Mouse (Mus musculus) forebrain, embryonic 15.5 days (tissue): ENCODE results near the gene Rpp14. TPM values are rescaled to one million over a fixed set of nuclear protein-coding genes. Genes with fewer than 3 reads are reported as not detected.

Source experiments
- ATAC-seq: fragments of 200-750 bp; cut with Nextera tagmentation; replicated peaks from 2 replicates; pipeline ENCODE4 v1.8.0; 2017; ENCODE audit warnings: mild to moderate bottlenecking, moderate TSS enrichment, moderate library complexity
- H3K27ac ChIP-seq: fragments of 300-500 bp; sonication (generic); replicated peaks from 2 replicates; pipeline ENCODE4 v1.5.1; 2015; ENCODE audit warnings: mild to moderate bottlenecking, inconsistent platforms
- H3K27me3 ChIP-seq: fragments of 300-500 bp; sonication (generic); 2 replicates; pipeline ENCODE4 v1.6.1; 2015; ENCODE audit warnings: inconsistent platforms
- H3K36me3 ChIP-seq: fragments of 300-500 bp; sonication (generic); 2 replicates; pipeline ENCODE4 v1.6.1; 2015; ENCODE audit warnings: mild to moderate bottlenecking, inconsistent platforms
- H3K4me1 ChIP-seq: fragments of 300-500 bp; sonication (generic); 2 replicates; pipeline ENCODE4 v1.6.1; 2015; ENCODE audit warnings: inconsistent platforms
- H3K4me2 ChIP-seq: fragments of 300-500 bp; sonication (generic); replicated peaks from 2 replicates; pipeline ENCODE4 v1.6.1; 2015; ENCODE audit warnings: mild to moderate bottlenecking, inconsistent platforms
- H3K4me3 ChIP-seq: fragments of 300-500 bp; sonication (generic); 2 replicates; pipeline ENCODE4 v1.5.1; 2015; ENCODE audit warnings: mild to moderate bottlenecking, inconsistent platforms
- H3K9ac ChIP-seq: fragments of 300-500 bp; sonication (generic); replicated peaks from 2 replicates; pipeline ENCODE4 v1.6.1; 2015; ENCODE audit warnings: mild to moderate bottlenecking, inconsistent platforms
- H3K9me3 ChIP-seq: fragments of 300-500 bp; sonication (generic); 2 replicates; pipeline ENCODE4 v1.6.1; 2016; ENCODE audit warnings: inconsistent platforms
- whole genome bisulfite sequencing: fragments of 180-500 bp; shearing (Covaris S2); methylation state at CpG from one replicate; pipeline ENCODE4 v1.1.7; 2015; ENCODE audit warnings: mixed read lengths; 5-methylcytosine and 5-hydroxymethylcytosine counted together
- polyA plus RNA-seq: library from polyadenylated mRNA; unstranded; fragments of >200 nt; fragmentation: Nextera tagmentation; extraction: Ambion mirVana; gene quantifications from 2 replicates; pipeline ENCODE4 v1.2.1, GENCODE M21; 2015

Rpp14 gene
- polyA plus RNA-seq, 1 experiment from 2014 or later = 50.1 TPM

DNA sequence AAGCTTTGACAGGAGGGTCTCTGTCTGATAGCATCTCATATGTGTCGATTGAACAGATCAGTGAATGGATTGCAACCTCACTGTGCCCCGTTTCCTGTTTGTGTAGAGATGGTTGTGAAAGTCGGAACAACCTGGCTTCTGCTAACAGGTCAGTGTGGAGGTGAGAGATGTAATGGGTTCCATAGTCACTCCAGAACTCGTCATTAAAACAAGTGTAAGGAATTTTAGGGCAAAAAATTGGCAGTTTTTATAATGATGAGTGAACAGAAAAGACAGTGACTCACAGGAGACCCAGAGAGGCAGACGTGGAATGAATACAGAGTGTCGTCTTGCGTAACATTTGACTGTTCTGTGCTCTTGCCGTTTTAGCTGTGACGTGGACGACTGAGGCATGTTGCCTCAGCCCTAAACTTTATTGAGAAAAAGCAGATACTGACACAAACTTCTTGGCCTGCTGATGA lies 19.4 kb downstream of the Rpp14 start:
- H3K27ac ChIP-seq = no peak overlapping the region
- WGBS = 70% methylated on average over 10 of the region's 10 CpGs
- H3K9ac ChIP-seq = peak overlapping the region; percentile 71; the same call in 1 of the 2 replicates
- no peaks in the 10 kb centered on the region for H3K36me3 ChIP-seq
- peak overlapping the region; percentile 73 for H3K4me3 ChIP-seq
- peak overlapping the region; percentile 59 for H3K4me2 ChIP-seq
- H3K9me3 ChIP-seq = no peaks in the 10 kb centered on the region
- H3K27me3 ChIP-seq = no peaks in the 10 kb centered on the region
- H3K4me1 ChIP-seq = peaks cover 32% of the 10 kb centered on the region
- ATAC-seq = no peak

DNA sequence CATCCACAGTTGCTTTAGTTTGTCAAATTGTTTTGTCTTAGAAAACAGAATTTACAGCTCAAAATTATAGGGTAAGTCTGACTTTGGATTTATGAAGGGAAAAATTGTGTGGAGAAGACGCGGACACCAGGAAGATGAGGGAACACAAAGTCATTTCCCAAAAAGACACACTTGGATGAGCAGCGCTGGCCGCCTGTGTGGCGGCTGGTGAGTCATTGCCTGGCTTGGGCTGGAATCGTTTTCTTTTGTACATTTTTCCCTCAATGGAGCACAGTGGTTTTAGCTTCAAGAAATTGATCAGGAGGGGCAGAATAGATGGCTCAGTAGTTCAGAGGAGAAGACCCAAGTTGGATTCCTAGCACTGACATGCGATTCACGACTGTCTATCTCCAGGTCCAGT lies 21.7 kb downstream of the Rpp14 start:
- Histone ChIP-seq H3K4me2 (no peak overlapping the region), H3K9ac (no peak overlapping the region), H3K9me3 (no peaks in the 10 kb centered on the region), H3K27me3 (no peaks in the 10 kb centered on the region), H3K27ac (no peak overlapping the region), H3K36me3 (no peaks in the 10 kb centered on the region), H3K4me1 (peaks cover 32% of the 10 kb centered on the region), H3K4me3 (no peak overlapping the region)
- 89% methylated on average over 8 of the region's 8 CpGs for WGBS
- no peak for ATAC-seq

DNA sequence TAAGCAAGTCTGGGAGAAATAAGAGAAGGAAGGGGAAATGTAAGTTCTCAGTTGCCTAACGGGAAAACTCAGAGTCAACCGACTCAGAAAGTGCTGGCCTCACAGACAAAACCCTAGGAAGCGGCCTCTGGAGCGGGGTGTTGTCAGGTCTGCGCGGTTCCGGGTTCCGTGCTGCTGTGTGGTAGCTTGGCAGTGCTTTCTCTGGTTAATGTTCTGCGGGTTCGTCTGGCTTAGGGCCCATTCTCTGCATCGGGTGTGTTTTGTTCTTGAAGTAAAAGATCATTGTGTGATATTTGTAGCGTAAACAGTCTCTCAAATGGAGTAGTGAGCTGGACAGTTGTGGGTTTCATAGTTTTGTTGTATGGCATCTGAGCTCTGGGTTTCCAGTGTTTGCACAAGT lies 22.5 kb downstream of the Rpp14 start:
- Histone ChIP-seq H3K36me3 (no peaks in the 10 kb centered on the region), H3K4me2 (no peak overlapping the region), H3K4me3 (no peak overlapping the region), H3K9me3 (no peaks in the 10 kb centered on the region), H3K4me1 (peaks cover 29% of the 10 kb centered on the region), H3K9ac (no peak overlapping the region), H3K27me3 (no peaks in the 10 kb centered on the region), H3K27ac (no peak overlapping the region)
- 63% methylated on average over 12 of the region's 12 CpGs for WGBS
- ATAC-seq = no peak

DNA sequence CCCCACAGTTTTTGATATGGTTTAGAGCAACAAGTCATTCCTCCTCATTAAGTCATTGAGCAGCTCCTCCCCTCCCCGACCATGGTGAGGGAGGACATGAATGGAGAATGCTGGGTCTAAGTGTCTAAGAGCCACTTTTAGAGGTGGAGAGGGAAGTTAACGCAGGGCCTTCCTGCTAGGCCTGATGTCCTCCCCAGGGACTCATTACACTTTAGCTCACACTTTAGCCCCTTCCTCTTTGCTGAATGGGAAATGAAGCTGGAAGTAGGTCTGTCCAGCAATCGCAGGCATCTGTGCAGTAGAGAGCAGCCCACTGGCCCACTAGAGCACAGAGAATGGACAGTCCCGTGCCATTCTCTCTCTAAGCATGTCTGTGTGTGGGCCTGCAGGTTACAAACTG lies 27.9 kb downstream of the Rpp14 start:
- H3K27ac ChIP-seq = no peak overlapping the region
- no peak overlapping the region for H3K4me3 ChIP-seq
- H3K9ac ChIP-seq = no peak overlapping the region
- H3K36me3 ChIP-seq = no peaks in the 10 kb centered on the region
- H3K27me3 ChIP-seq = no peaks in the 10 kb centered on the region
- no peak overlapping the region for H3K4me2 ChIP-seq
- WGBS = 82% methylated on average over 4 of the region's 4 CpGs
- peaks cover 6% of the 10 kb centered on the region; the same call in 1 of the 2 replicates for H3K4me1 ChIP-seq
- H3K9me3 ChIP-seq = no peaks in the 10 kb centered on the region
- no peak for ATAC-seq

DNA sequence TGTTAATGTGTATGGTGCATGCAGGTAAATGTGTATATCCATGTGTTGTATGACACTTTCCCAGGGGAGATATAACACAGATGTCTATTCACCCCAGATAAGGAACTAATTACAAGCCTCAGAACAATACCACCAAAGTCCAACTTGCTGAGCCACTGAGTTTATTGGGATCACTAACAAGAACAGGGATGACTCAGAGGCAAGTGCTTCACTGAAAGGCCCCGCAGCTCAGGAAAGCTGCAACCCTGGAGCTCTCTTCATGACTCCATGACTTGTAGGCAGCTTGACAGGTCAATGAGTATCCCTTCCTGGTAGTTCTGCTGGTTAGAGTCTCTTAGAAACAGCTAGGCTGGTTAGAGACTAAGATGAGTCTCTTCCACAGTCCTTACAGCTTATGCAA lies 28.8 kb downstream of the Rpp14 start:
- no peak overlapping the region for H3K27ac ChIP-seq
- H3K9ac ChIP-seq = no peak overlapping the region
- no peaks in the 10 kb centered on the region for H3K4me1 ChIP-seq
- WGBS = 94% methylated on average over 1 of the region's 1 CpGs
- no peaks in the 10 kb centered on the region for H3K9me3 ChIP-seq
- no peak overlapping the region for H3K4me2 ChIP-seq
- ATAC-seq = no peak
- H3K4me3 ChIP-seq = no peak overlapping the region
- no peaks in the 10 kb centered on the region for H3K36me3 ChIP-seq
- H3K27me3 ChIP-seq = no peaks in the 10 kb centered on the region

DNA sequence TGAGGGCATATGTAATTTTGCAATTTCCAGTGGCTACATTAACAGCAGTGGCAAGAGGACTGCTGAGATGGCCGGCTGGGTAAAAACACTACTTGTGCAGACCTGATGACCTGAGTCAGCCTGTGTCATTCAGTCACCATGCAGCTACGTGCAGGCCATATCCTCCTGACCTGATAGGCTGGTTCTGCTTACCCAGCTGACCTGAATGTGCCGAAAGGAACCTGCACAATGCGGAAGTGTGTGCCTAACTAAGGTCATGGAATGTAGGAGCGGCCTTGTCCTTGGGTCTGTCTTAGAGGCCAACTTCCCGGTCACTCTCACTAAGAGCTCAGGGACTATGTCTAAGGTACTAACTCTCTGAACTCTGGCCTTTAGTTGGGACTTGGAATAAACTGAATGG lies 31.4 kb downstream of the Rpp14 start:
- Histone ChIP-seq H3K36me3 (no peaks in the 10 kb centered on the region), H3K4me3 (no peak overlapping the region), H3K27me3 (no peaks in the 10 kb centered on the region), H3K27ac (no peak overlapping the region), H3K4me2 (no peak overlapping the region), H3K9me3 (no peaks in the 10 kb centered on the region), H3K4me1 (no peaks in the 10 kb centered on the region), H3K9ac (no peak overlapping the region)
- ATAC-seq = no peak
- 91% methylated on average over 6 of the region's 6 CpGs for WGBS

DNA sequence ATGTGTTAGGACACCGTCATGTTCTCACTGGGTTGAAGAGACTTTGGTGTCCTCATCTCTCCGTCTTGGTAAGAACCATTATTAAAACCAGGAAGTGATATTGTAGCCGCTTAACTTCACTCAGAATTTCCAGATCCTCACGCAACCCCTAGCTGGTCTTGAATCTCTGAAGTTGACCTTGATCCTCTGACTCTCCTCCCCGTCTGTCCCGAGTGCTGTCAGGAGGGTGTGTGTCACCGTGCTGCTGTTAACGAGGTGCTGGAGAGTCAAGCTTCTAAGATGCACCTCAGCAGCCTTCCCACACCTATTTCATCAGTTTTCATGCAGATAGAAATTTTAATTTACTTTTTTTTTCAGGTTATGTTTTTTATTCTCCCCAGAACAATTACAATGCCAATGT lies 31.9 kb downstream of the Rpp14 start:
- H3K27ac ChIP-seq = no peak overlapping the region
- no peaks in the 10 kb centered on the region for H3K27me3 ChIP-seq
- no peaks in the 10 kb centered on the region for H3K4me1 ChIP-seq
- H3K4me3 ChIP-seq = no peak overlapping the region
- H3K9ac ChIP-seq = no peak overlapping the region
- no peaks in the 10 kb centered on the region for H3K9me3 ChIP-seq
- no peak for ATAC-seq
- 87% methylated on average over 8 of the region's 8 CpGs for WGBS
- no peak overlapping the region for H3K4me2 ChIP-seq
- H3K36me3 ChIP-seq = no peaks in the 10 kb centered on the region

DNA sequence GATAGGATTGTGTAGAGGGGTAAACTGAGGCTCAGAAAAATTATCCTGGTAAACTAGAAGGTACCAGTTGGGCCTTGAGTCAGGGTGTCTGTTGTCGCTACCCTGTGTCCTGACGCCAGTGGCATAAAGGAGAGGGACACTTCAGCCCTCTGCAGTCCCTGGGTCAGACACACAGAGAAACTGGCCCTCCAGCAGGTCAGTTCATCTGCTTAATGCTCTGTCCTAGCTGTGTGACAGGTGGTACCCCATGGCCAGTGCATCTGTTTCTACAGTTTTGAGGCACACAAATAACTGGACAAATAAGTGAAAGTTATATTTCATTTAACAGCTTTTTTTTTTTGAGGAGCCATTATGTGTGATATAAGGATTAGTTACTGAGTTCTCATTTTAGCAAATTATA lies 33.4 kb downstream of the Rpp14 start:
- WGBS = 81% methylated on average over 2 of the region's 2 CpGs
- no peaks in the 10 kb centered on the region for H3K9me3 ChIP-seq

DNA sequence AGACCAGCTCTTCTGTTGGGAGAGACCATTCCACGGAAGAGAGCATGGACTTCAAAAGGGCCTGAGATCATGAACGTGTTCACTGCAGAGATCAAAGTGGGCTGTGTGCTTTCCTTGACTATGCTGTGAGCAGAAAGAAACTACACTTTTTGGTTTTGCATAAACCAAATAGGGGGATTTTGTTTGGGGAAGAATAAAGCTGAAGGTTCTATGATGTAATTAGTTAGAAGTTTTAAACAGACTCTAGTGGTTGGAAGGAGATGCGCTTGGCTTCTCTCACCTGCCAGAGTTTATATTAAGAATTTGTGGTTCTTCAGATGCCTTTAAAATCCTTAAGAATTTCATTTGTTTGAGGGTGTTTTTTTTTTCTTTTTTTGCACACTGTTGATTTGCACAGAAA lies 34.1 kb downstream of the Rpp14 start:
- H3K4me1 ChIP-seq = no peaks in the 10 kb centered on the region
- H3K27ac ChIP-seq = no peak overlapping the region
- WGBS = 78% methylated on average over 3 of the region's 3 CpGs
- no peak overlapping the region for H3K4me2 ChIP-seq
- H3K36me3 ChIP-seq = no peaks in the 10 kb centered on the region
- no peaks in the 10 kb centered on the region for H3K9me3 ChIP-seq
- H3K9ac ChIP-seq = no peak overlapping the region
- H3K27me3 ChIP-seq = no peaks in the 10 kb centered on the region
- no peak overlapping the region for H3K4me3 ChIP-seq
- ATAC-seq = no peak

More for the DNA sequence above, 33.4 kb downstream of the Rpp14 start:
- no peak overlapping the region for H3K27ac ChIP-seq
- no peak for ATAC-seq
- H3K27me3 ChIP-seq = no peaks in the 10 kb centered on the region
- no peak overlapping the region for H3K9ac ChIP-seq
- H3K4me1 ChIP-seq = no peaks in the 10 kb centered on the region
- no peak overlapping the region for H3K4me2 ChIP-seq
- H3K4me3 ChIP-seq = no peak overlapping the region
- H3K36me3 ChIP-seq = no peaks in the 10 kb centered on the region

DNA sequence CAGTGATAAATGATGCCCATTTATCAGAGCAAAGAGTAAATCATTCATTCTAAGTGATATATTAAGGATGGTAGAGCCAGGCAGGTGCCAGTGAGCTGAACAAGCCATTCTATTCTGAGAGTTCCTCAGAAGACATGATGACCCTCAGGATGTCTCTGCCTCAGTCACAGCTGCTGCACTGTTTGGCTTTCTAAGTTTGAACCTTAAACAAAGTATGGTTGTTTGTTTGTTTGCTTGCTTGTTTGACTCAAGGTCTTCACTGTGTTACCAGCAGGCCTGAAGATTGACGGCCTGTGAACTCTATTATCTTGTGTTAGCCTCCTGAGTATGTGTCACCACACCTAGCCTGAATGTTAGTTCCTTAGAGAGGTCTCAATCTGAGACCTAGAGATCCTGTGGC lies 34.6 kb downstream of the Rpp14 start:
- Histone ChIP-seq H3K36me3 (no peaks in the 10 kb centered on the region), H3K4me1 (no peaks in the 10 kb centered on the region), H3K27ac (no peak overlapping the region), H3K4me2 (no peak overlapping the region), H3K9me3 (no peaks in the 10 kb centered on the region), H3K27me3 (no peaks in the 10 kb centered on the region), H3K9ac (no peak overlapping the region), H3K4me3 (no peak overlapping the region)
- 86% methylated on average over 1 of the region's 1 CpGs for WGBS
- ATAC-seq = no peak

DNA sequence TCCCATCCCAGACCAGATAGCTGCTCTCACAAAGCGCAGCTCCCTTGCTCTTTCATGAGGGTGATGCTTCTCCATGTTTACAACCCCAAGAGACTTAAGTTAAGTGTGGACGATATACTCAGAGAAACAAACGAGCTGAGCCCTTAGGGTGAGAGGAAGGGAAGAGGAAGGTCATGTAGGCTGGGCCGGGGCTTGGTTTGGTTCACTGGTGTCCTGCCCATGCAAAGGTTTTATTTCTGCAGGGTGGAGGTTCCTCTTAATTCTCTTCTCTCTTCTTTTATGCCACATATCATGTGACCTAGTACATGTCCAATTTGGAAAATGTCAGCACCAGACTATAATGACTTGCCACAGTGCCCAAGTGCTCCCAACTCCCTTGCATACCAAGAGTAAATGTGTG lies 35.6 kb downstream of the Rpp14 start:
- no peak for ATAC-seq
- H3K9me3 ChIP-seq = no peaks in the 10 kb centered on the region
- H3K4me2 ChIP-seq = no peak overlapping the region
- no peaks in the 10 kb centered on the region for H3K27me3 ChIP-seq
- no peaks in the 10 kb centered on the region for H3K4me1 ChIP-seq
- no peak overlapping the region for H3K27ac ChIP-seq
- H3K36me3 ChIP-seq = no peaks in the 10 kb centered on the region
- no peak overlapping the region for H3K4me3 ChIP-seq
- 87% methylated on average over 4 of the region's 4 CpGs for WGBS
- no peak overlapping the region for H3K9ac ChIP-seq

DNA sequence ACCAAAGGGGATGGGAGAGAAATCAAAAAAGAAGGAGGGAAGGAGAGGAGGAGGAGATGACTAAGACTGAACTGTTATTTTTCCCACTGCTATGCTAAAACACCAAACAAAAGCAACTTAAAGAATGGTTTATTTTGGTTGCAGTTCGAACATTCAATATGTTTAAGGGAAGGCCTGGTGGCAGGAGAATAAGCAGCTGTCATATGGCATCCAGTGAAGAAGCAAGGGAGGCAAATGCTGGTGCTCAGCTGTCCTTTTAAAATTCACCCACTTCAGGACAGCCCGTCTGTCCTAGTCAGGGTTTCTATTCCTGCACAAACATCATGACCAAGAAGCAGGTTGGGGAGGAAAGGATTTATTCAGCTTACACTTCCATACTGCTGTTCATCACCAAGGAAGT lies 37.2 kb downstream of the Rpp14 start:
- no peaks in the 10 kb centered on the region for H3K4me1 ChIP-seq

DNA sequence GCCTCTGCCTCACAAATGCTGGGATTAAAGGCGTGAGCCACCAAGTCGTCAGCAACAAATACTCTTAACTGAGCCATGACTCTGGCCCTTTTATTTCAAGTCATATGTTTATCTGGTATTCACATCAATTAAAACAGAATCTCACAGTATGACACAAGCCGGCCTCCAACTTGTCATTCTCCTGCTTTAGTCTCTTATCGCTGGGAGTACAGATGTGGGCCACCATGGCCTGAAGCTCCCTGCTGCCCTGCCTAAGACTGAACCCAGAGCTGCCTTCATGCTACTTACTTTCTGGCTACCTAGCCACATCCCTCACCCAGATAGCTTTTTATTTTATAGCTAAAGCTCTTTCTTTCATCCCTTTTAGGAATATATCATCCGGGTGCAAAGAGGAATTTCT lies 39.3 kb downstream of the Rpp14 start:
- H3K36me3 ChIP-seq = peaks cover 9% of the 10 kb centered on the region
- WGBS = 90% methylated on average over 5 of the region's 5 CpGs
- ATAC-seq = no peak
- no peak overlapping the region for H3K9ac ChIP-seq
- H3K4me1 ChIP-seq = no peaks in the 10 kb centered on the region
- H3K4me2 ChIP-seq = no peak overlapping the region
- no peaks in the 10 kb centered on the region for H3K9me3 ChIP-seq
- no peak overlapping the region for H3K4me3 ChIP-seq
- no peak overlapping the region for H3K27ac ChIP-seq
- H3K27me3 ChIP-seq = no peaks in the 10 kb centered on the region

More for the DNA sequence above, 37.2 kb downstream of the Rpp14 start:
- Histone ChIP-seq H3K9ac (no peak overlapping the region), H3K27ac (no peak overlapping the region), H3K36me3 (no peaks in the 10 kb centered on the region), H3K4me2 (no peak overlapping the region), H3K4me3 (no peak overlapping the region), H3K27me3 (no peaks in the 10 kb centered on the region), H3K9me3 (no peaks in the 10 kb centered on the region)
- 88% methylated on average over 2 of the region's 2 CpGs for WGBS
- ATAC-seq = no peak
